Mouse (Mus musculus) erythroblast, embryonic 14.5 days (primary cell): ENCODE measurements around the gene Chst11. TPM values are rescaled to one million over a fixed set of nuclear protein-coding genes. Genes with fewer than 3 reads are reported as not detected.

Experiments used
- H3K27me3 ChIP-seq: 2 replicates; pipeline ENCODE4 v1.6.1; 2012; ENCODE audit warnings: inconsistent platforms; ENCODE audit not compliant: control insufficient read depth
- H3K36me3 ChIP-seq: 2 replicates; pipeline ENCODE4 v1.6.1; 2012; ENCODE audit warnings: mild to moderate bottlenecking, inconsistent platforms; ENCODE audit not compliant: control insufficient read depth
- H3K4me1 ChIP-seq: 2 replicates; pipeline ENCODE4 v1.6.1; 2012; ENCODE audit warnings: inconsistent platforms; ENCODE audit not compliant: control insufficient read depth
- H3K4me3 ChIP-seq: replicated peaks from 2 replicates; pipeline ENCODE3; 2012; ENCODE audit warnings: moderate library complexity, mild to moderate bottlenecking, inconsistent platforms
- H3K9me3 ChIP-seq: 2 replicates; pipeline ENCODE4 v1.6.1; 2012; ENCODE audit warnings: low read length, inconsistent platforms, mixed read lengths; ENCODE audit not compliant: control insufficient read depth
- GATA1 ChIP-seq: IDR thresholded peaks from 2 replicates; pipeline ENCODE4 v1.6.1; 2012; ENCODE audit warnings: low read length, inconsistent platforms, mixed read lengths
- TAL1 ChIP-seq: IDR thresholded peaks from 3 replicates; pipeline ENCODE4 v1.6.1; 2012; ENCODE audit warnings: low read length, inconsistent platforms, mixed read lengths
- polyA plus RNA-seq: library from polyadenylated mRNA; stranded (reverse); fragments of >175 nt; gene quantifications from 2 replicates; pipeline ENCODE4 v1.2.3, GENCODE M21; 2012

Gene Chst11
- polyA plus RNA-seq, 1 experiment, result 0.61 TPM

DNA sequence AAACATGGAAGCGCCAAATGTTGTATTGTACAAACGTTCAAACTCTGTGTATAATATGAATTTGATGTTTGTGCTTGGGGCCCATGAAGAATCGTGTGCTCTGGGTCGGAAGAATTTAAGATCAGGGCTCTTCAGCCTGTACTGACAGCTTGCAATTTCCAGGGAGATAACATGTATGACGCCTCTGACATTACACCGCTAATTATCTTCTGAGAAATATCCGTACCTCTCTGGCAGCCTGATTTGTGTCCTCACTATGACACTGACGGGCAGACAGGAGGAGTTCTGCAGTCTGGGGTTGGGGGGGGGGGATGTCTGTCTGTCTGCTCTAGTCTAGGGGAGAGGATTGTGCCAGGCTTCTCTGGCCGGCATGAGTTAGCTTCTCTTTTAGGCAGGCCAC is 56.6 kb downstream of the Chst11 start:
- no peak for TF ChIP-seq GATA1
- no peak for TF ChIP-seq TAL1
- H3K36me3 ChIP-seq, result peaks cover 2% of the 10 kb centered on the region; the same call in 1 of the 2 replicates
- no peak overlapping the region for H3K4me3 ChIP-seq
- no peaks in the 10 kb centered on the region for H3K27me3 ChIP-seq
- H3K9me3 ChIP-seq, result no peaks in the 10 kb centered on the region
- peaks cover 22% of the 10 kb centered on the region for H3K4me1 ChIP-seq

DNA sequence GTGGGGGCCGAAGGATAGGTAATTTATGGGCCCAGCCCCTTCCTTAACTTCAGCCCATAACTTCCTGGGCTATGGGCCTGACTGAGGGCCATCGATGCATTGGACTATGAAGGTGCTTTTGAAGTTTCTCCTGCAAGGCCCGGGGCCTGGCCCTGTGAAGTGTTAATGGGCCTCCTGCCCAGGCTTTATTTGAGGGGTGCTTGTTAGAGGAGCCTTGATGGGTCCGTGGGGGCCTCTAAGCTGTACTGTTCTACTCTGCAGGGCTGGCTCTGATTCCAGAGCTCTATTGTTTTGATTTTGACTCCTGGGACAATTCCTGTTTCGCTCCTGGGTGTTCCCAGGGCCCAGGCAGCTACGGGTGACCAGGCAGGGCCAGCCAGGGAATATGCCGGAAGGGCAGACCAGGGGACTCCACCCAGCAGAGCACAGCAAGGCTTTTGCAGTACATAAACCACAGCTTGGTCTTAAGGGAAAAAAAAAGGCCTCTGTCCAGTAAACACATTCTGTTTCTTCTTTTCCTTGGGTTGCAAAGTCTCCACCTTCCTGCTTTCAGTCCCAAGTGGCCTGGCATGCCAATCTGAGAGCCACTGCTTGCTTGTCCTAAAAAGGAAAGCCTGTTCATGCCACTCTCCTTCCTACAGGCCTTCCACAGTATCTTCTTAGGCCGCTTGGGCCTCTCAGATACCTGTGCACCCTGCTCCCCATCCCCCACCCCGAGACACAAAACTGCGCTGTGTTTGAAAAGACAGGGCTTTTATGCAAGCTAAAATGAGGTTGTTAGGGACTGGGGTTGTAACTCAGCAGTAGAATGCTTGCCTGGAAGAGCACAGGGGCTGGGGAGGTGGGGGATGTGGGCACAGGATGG is 57.5 kb downstream of the Chst11 start:
- H3K9me3 ChIP-seq, result no peaks in the 10 kb centered on the region
- peaks cover 22% of the 10 kb centered on the region for H3K4me1 ChIP-seq
- no peaks in the 10 kb centered on the region for H3K27me3 ChIP-seq
- TF ChIP-seq TAL1, result no peak
- TF ChIP-seq GATA1, result no peak
- peaks cover 8% of the 10 kb centered on the region for H3K36me3 ChIP-seq
- no peak overlapping the region for H3K4me3 ChIP-seq

DNA sequence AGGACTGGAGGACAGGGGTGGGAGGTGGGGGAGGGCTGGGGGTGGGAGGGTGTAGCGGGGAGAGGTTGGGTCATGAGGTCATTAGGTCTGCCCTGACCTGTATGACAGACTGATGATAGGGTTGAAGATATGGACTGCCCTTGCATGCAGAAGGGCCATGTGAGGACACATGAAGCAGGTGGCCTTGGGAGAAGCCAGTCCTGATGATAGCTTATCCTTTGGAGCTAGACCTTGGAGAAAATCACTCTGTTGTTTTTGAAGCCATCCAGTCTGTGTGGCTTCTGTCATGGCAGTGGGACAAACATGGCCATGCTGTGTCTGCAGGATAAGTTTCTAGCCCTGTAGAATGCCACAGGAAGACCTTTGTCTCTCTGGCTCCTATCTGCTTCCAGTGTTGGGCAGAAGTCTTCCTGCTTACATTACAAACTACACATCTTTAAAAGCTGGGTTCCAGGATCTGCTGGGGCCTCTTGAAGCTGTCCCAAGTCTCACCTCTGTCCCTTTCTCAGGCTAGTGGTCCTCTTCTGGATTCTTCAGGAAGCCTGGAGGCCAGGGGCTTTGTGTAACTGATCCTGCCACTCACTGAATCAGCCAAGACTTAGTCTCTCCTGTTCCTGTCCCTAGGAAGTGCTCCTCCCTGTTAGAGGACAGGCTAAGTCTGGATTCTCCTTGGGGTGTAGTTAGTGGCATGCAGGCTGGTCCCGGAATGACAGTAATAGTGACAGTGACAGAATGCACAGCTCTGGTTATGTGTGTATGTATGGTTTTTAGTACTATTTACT is 58.4 kb downstream of the Chst11 start:
- Histone ChIP-seq H3K4me3 (no peak overlapping the region), H3K27me3 (no peaks in the 10 kb centered on the region), H3K9me3 (peaks cover 4% of the 10 kb centered on the region), H3K36me3 (peaks cover 16% of the 10 kb centered on the region), H3K4me1 (peaks cover 22% of the 10 kb centered on the region)
- TF ChIP-seq GATA1 (no peak), TAL1 (no peak)

DNA sequence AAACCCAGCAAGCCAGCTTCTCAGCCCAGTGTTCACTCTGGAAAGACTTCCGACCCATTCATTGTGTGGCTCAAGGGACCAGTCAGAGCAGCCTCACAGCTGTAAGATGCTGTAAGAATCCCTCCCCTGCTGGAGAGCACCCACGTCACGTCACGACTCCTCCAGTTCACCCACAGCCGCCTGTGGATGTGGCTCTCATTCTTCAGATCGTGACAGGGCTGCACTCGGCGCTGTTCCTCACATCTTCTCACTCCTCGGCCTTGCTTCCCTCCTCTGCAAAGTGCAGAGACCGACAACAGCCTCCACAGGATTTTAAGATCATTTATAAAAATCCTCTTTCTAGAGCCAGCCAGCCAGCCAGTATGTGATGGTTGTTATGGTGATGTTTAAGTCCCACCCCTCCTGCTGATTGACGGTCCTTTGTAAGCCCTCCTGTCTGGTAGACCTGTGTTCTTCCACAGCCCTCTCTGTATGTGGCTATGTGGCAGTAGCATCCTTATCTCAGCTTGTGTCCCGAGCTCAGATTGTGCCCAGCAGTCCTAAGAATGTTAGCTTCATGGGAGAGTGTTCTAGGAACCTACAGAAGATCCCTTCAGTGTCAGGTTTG is 64.0 kb downstream of the Chst11 start:
- Histone ChIP-seq H3K4me3 (no peak overlapping the region), H3K9me3 (peaks cover 6% of the 10 kb centered on the region), H3K36me3 (peaks cover 35% of the 10 kb centered on the region), H3K4me1 (peaks cover 5% of the 10 kb centered on the region), H3K27me3 (no peaks in the 10 kb centered on the region)
- TF ChIP-seq TAL1 (no peak), GATA1 (no peak)

DNA sequence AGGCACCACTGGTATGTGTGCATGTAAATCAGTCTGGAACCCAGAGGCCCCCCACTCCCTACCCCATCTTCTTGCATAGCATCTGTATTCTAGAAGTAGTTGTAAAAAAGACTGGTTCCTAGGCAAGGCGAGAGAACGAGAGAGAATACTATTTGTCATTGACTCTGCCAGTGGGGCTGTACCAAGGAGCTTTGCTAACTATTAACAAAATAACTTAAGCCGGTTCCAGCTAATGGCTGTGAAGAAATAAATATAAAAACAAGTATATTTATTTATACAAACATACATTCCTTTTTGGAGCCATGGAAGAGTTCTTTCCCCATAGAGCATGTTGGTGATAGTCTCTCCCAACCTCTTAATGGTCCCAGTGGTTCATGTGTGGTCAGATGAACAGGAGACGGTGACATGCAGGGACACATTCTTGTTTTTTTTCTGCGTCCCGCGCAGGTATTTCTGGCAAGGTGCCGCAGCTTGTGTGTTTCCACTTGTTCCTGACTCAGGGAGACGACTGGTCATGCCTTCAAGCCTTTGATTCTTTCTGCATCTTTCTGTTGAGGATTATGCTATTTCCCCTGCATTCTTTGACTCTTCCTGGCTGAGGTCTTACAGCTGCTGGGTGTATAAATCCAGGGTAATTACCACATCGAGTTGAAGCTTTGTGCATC is 68.7 kb downstream of the Chst11 start:
- no peaks in the 10 kb centered on the region for H3K9me3 ChIP-seq
- TF ChIP-seq TAL1, result no peak
- TF ChIP-seq GATA1, result no peak
- H3K27me3 ChIP-seq, result no peaks in the 10 kb centered on the region
- no peak overlapping the region for H3K4me3 ChIP-seq
- peaks cover 19% of the 10 kb centered on the region for H3K4me1 ChIP-seq
- H3K36me3 ChIP-seq, result peaks cover 21% of the 10 kb centered on the region

DNA sequence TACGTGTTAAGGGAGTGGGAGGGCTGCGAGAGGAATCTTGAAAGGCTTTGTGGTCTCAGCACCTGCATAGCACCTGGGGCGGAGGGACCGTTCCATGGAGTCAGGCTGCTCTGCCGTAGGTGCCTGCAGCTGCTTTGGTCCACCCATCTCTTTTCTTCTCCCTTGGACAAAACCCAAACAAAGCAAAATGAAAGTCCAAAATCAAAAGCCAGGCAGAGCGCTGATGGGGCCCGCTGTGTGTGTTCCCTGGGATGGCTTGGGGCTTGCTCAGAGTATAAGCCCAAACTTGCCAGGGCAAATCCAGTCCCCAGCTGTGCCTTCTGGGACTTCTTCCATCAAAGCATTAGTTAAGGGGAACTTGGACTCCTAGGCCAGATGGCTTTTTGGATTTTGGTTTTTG is 71.0 kb downstream of the Chst11 start:
- Histone ChIP-seq H3K4me3 (no peak overlapping the region), H3K9me3 (no peaks in the 10 kb centered on the region), H3K36me3 (peaks cover 21% of the 10 kb centered on the region), H3K27me3 (no peaks in the 10 kb centered on the region), H3K4me1 (peaks cover 26% of the 10 kb centered on the region)
- no peak for TF ChIP-seq TAL1
- no peak for TF ChIP-seq GATA1

DNA sequence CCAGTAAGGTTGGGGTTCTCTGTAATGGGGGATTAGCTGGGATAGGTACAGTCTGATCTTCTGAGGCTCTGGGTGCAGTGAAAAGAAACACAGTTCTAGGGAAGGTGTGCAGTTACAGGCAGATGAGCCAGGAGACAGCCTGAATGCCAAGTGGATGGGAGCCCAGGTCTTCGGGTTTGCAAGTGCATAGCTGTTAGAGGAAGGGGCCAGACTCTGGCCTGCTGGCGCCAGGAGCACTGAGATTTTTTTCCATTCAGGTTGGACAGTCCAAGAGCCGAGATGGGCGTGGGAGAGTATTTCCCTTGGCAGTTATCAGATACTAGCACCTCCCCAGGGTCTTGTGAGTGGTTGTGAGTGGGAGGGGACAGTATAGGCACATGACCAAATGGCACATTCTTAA is 71.6 kb downstream of the Chst11 start:
- Histone ChIP-seq H3K4me1 (peaks cover 26% of the 10 kb centered on the region), H3K4me3 (no peak overlapping the region), H3K9me3 (no peaks in the 10 kb centered on the region), H3K36me3 (peaks cover 23% of the 10 kb centered on the region), H3K27me3 (no peaks in the 10 kb centered on the region)
- no peak for TF ChIP-seq GATA1

DNA sequence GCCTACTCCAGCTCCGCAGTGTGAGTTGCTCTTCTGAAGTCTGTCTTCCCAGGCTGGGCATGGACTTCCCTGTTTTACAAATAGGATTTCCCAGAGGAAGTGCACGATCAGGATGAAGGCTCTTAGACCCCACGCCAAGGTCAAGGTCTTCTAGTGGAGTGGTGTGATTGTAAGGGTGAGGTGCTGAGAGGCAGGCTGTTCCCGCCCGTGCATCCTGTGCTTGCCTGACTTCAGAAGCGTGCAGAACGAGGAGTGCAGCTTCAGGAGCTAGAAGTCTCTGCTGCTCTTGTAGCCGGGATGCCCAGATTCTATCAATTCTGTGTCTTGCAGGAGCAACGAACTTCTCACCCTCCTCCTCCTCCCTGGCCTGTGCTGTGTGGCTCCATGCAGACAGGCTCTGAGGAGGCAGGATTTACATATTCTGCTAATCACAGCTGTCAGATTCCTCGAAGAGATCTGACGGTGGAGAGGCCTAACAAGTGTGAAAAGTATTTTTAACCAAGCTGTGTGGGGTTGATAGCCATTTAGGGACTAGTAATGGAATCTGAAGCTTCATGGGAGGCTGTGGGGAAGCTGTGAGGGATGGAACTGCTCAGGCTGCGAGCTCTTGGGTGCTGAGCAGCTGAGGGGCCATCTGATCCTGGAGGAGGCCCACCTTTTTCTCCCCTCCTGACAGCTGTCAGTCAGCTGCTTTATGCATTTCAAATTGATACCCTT is 74.9 kb downstream of the Chst11 start:
- no peaks in the 10 kb centered on the region for H3K9me3 ChIP-seq
- H3K36me3 ChIP-seq, result peaks cover 15% of the 10 kb centered on the region; the same call in 1 of the 2 replicates
- H3K27me3 ChIP-seq, result no peaks in the 10 kb centered on the region
- no peak overlapping the region for H3K4me3 ChIP-seq
- TF ChIP-seq GATA1 (no peak), TAL1 (no peak)
- peaks cover 26% of the 10 kb centered on the region for H3K4me1 ChIP-seq
